In genomic region chr14:27589616-27590015, GRCm38 (mm10) we compare ENCODE assay signal across 8 mouse cellular contexts. TPM values are rescaled to one million over a fixed set of nuclear protein-coding genes. Genes with fewer than 3 reads are reported as not detected.
DNase-seq lines count a peak whose midpoint lies in the region; ATAC-seq and TF ChIP-seq lines count a peak whose summit lies in the region.
"Not testable (repeated sequence)": the region's sequence is repeated elsewhere in the genome, so short reads cannot be mapped to it uniquely, and the experiment has no call there.
"Had no signal": no experiment of that assay in that cellular context is flagged by ENCODE, and none has a peak within 500 bp of the region (broad histone marks: within the 10 kb centered on the region; RNA-seq: fewer than 3 reads in every experiment).

No protein-coding gene starts in this region.

- TF ChIP-seq EP300 in MEL (IDR thresholded peaks at IDR 0.05; ENCODE audit: low read depth in 1 of 2, low read length in 2 of 2); heart, postnatal 0 days (IDR thresholded peaks at IDR 0.05; ENCODE audit: low read depth): not testable (repeated sequence)

- H3K4me2 ChIP-seq in heart, postnatal 0 days (ENCODE audit: low read depth, low read length) = not testable (repeated sequence)

- H3K9ac ChIP-seq in MEL (ENCODE audit: control insufficient read depth, low read depth, low read length, poor library complexity, severe bottlenecking); heart, postnatal 0 days (replicated peaks; ENCODE audit: low read depth, low read length); liver, adult 2 months (ENCODE audit: low read depth, low read length): not testable (repeated sequence)

- H3K79me2 ChIP-seq in MEL (ENCODE audit: control insufficient read depth, insufficient read depth, low read length, poor library complexity); liver, adult 2 months (ENCODE audit: control insufficient read depth, insufficient read depth, low read length): not testable (repeated sequence)

- not testable (repeated sequence) for TF ChIP-seq POLR2A in MEL (IDR thresholded peaks at IDR 0.05; ENCODE audit: control insufficient read depth in 1 of 2, insufficient read depth in 1 of 2, low read depth in 1 of 2, low read length in 2 of 2, poor library complexity in 1 of 2); cortical plate, adult 2 months (IDR thresholded peaks at IDR 0.05; ENCODE audit: extremely low read depth, insufficient read depth, low read length); liver, adult 2 months (IDR thresholded peaks at IDR 0.05; ENCODE audit: extremely low read depth, insufficient read depth, low read length)

- ATAC-seq in heart, postnatal 0 days (ENCODE audit: insufficient read depth, low read depth) = not testable (repeated sequence)

- H3K4me3 ChIP-seq in MEL (ENCODE audit: control insufficient read depth in 1 of 2, insufficient read depth in 1 of 2, low read depth in 2 of 2, low read length in 2 of 2); cortical plate, adult 2 months (ENCODE audit: insufficient read depth, low read length); heart, postnatal 0 days (ENCODE audit: low read depth, low read length); liver, adult 2 months (ENCODE audit: insufficient read depth, low read depth, low read length): not testable (repeated sequence)

- not testable (repeated sequence) for H3K27me3 ChIP-seq in MEL (ENCODE audit: control insufficient read depth in 1 of 2, insufficient read depth in 2 of 2, low read length in 2 of 2); heart, postnatal 0 days (ENCODE audit: control insufficient read depth, insufficient read depth, low read length); liver, adult 2 months (ENCODE audit: control insufficient read depth, insufficient read depth, low read length)

- DNase-seq in MEL (ENCODE audit: low read depth, low spot score); heart, postnatal 0 days (ENCODE audit: low spot score); liver, adult 2 months (ENCODE audit: extremely low read depth, low read depth, low spot score): not testable (repeated sequence)
- DNase-seq in brain, adult 2 months (ENCODE audit: low read depth, low spot score) = peak; percentile 68
- peak; percentile 20 to 75 for DNase-seq in kidney, postnatal 36 days
- DNase-seq in retina, embryonic 14.5 days (ENCODE audit: low spot score) = peak; percentile 55

- not testable (repeated sequence) for H3K4me1 ChIP-seq in MEL (ENCODE audit: control insufficient read depth in 1 of 2, insufficient read depth in 2 of 2, low read length in 2 of 2); cortical plate, adult 2 months (ENCODE audit: control insufficient read depth, insufficient read depth, low read length); heart, postnatal 0 days (ENCODE audit: control insufficient read depth, insufficient read depth); liver, adult 2 months (ENCODE audit: control insufficient read depth, insufficient read depth, low read length)

- peak in 2 of 3 experiments; percentile 4 to 20; a peak in 2 of 6 replicates for TF ChIP-seq CTCF in MEL (IDR thresholded peaks at IDR 0.05 in 2 of 3, conservative IDR thresholded peaks at IDR 0.05 in 1 of 3; ENCODE audit: control insufficient read depth in 1 of 3, insufficient read depth in 1 of 3, low read depth in 2 of 3, low read length in 3 of 3, poor library complexity in 1 of 3, severe bottlenecking in 1 of 3)
- peak; percentile 49 for TF ChIP-seq CTCF in cortical plate, adult 2 months (IDR thresholded peaks at IDR 0.05; ENCODE audit: extremely low read depth, insufficient read depth, low read length)
- TF ChIP-seq CTCF in heart, postnatal 0 days (IDR thresholded peaks at IDR 0.05; ENCODE audit: low read depth) = 0 out of 2 replicates have a peak, but pooled peaks have one; percentile 7
- TF ChIP-seq CTCF in liver, adult 2 months (IDR thresholded peaks at IDR 0.05; ENCODE audit: low read depth, low read length) = peak; percentile 68

- not testable (repeated sequence) for H3K36me3 ChIP-seq in MEL (ENCODE audit: control insufficient read depth in 1 of 2, insufficient read depth in 2 of 2, low read length in 2 of 2); heart, postnatal 0 days (replicated peaks; ENCODE audit: control insufficient read depth, insufficient read depth, low read length); liver, adult 2 months (ENCODE audit: control insufficient read depth, insufficient read depth, low read length)

- not testable (repeated sequence) for H3K27ac ChIP-seq in MEL (ENCODE audit: control insufficient read depth, low read depth, low read length); cortical plate, adult 2 months (ENCODE audit: insufficient read depth, low read length); heart, postnatal 0 days (ENCODE audit: low read depth); liver, adult 2 months (replicated peaks; ENCODE audit: insufficient read depth, low read depth, low read length)

- H3K9me3 ChIP-seq in MEL (replicated peaks; ENCODE audit: insufficient read depth, low read length); heart, postnatal 0 days (replicated peaks; ENCODE audit: control insufficient read depth, low read length): not testable (repeated sequence)

- TF ChIP-seq RAD21 in MEL (IDR thresholded peaks at IDR 0.05; ENCODE audit: low read depth, low read length) = not testable (repeated sequence)

RNA-seq across cellular contexts. Expression of gene Erc2, which starts 32.6 kb away (rescaled TPM):
- total RNA-seq in MEL (2012; rRNA removed) = not detected in 2 replicates
- polyA plus RNA-seq in MEL (2012; ENCODE audit: insufficient read depth in 1 of 2, insufficient read length in 2 of 2, low read depth in 1 of 2, low replicate concordance in 2 of 2, missing spikeins in 1 of 2) = not detected
- 73.6 and 77.8 TPM in 2 replicates for polyA plus RNA-seq in cortical plate, adult 2 months (2012; rRNA removed)
- 0.11 and 12.3 TPM in 2 replicates for total RNA-seq in heart, postnatal 0 days (2014; rRNA removed; ENCODE audit: low replicate concordance)
- polyA plus RNA-seq in heart, postnatal 0 days (2015; fragmentation: Nextera tagmentation; extraction: Ambion mirVana) = 1.7 and 1.8 TPM in 2 replicates
- 4.5 and 7.0 TPM in 2 replicates for total RNA-seq in liver, adult 2 months (2014; rRNA removed)
- polyA plus RNA-seq in liver, adult 2 months (2012; rRNA removed) = 5.0 and 6.1 TPM in 2 replicates
- total RNA-seq: monocyte, adult 5-6 weeks had no signal

Comparison
In these comparisons a context has a peak if more than half of its experiments do, and no peak if none do; other contexts are left out.
1. CTCF ChIP-seq: peak in every context shown above with its lines; median percentile 68 in liver, adult 2 months; 49 in cortical plate, adult 2 months; 12 in MEL; 7 in heart, postnatal 0 days.
2. RNA of gene Erc2, which starts 32.6 kb away (polyA plus RNA-seq): 73.6 to 77.8 TPM in cortical plate, adult 2 months; 5.0 to 6.1 TPM in liver, adult 2 months, 1.7 to 1.8 TPM in heart, postnatal 0 days and not detected in MEL; every median in the first group is over 10 times any median in the second.